Mouse (Mus musculus): Measurements from ENCODE around the gene Cramp1l.
"Not testable (repeated sequence)": the region's sequence is repeated elsewhere in the genome, so short reads cannot be mapped to it uniquely, and the experiment has no call there.

- not testable (repeated sequence) for TF ChIP-seq GATA1 (IDR thresholded peaks at IDR 0.05; ENCODE audit: borderline replicate concordance, low read length); FLI1 (IDR thresholded peaks at IDR 0.05; ENCODE audit: low read length)
Observed at GRCm38 (mm10) chr17:24942453-24942852, 73.1 kb downstream of the Cramp1l start.
